Mouse (Mus musculus) small intestine, adult 2 months (tissue): ENCODE measurements around the gene Ugt1a7c. TPM values are rescaled to one million over a fixed set of nuclear protein-coding genes. Genes with fewer than 3 reads are reported as not detected.
"Not testable (repeated sequence)": the region's sequence is repeated elsewhere in the genome, so short reads cannot be mapped to it uniquely, and the experiment has no call there.

Experiments used
- H3K27ac ChIP-seq: fragments of 200-500 bp; 2 replicates; pipeline ENCODE4 v1.5.1; 2012; ENCODE audit warnings: low read depth, low read length, control low read depth, inconsistent platforms; ENCODE audit not compliant: insufficient read depth
- H3K27me3 ChIP-seq: fragments of 200-500 bp; 2 replicates; pipeline ENCODE4 v1.6.1; 2012; ENCODE audit warnings: mild to moderate bottlenecking, moderate library complexity, low read length, inconsistent platforms; ENCODE audit not compliant: control insufficient read depth, insufficient read depth
- H3K36me3 ChIP-seq: fragments of 200-500 bp; 2 replicates; pipeline ENCODE4 v1.6.1; 2012; ENCODE audit warnings: mild to moderate bottlenecking, low read length, control low read depth, inconsistent platforms; ENCODE audit not compliant: control insufficient read depth, insufficient read depth
- H3K4me1 ChIP-seq: fragments of 200-500 bp; 2 replicates; pipeline ENCODE4 v1.6.1; 2012; ENCODE audit warnings: low read length, inconsistent platforms, mixed read lengths; ENCODE audit not compliant: control insufficient read depth, insufficient read depth, insufficient read length
- H3K4me3 ChIP-seq: fragments of 200-500 bp; 2 replicates; pipeline ENCODE4 v1.5.1; 2012; ENCODE audit warnings: low read depth, mild to moderate bottlenecking, control low read depth, inconsistent platforms, low read length, moderate library complexity
- CTCF ChIP-seq: fragments of 200-500 bp; IDR thresholded peaks from 2 replicates; pipeline ENCODE4 v1.5.1; 2012; ENCODE audit warnings: low read depth, mild to moderate bottlenecking, control low read depth, inconsistent platforms, low read length, moderate library complexity, mixed read lengths; ENCODE audit not compliant: insufficient replicate concordance, insufficient read length; ENCODE audit errors: extremely low read depth
- POLR2A ChIP-seq: fragments of 200-500 bp; IDR thresholded peaks from 2 replicates; pipeline ENCODE4 v1.6.1; 2012; ENCODE audit warnings: low read depth, mild to moderate bottlenecking, control low read depth, inconsistent platforms, low read length, moderate library complexity
- WGBS: fragments of 180-500 bp; shearing (Covaris S2); methylation state at CpG from one replicate; pipeline ENCODE4 v1.1.7; 2018; 5-methylcytosine and 5-hydroxymethylcytosine counted together
- polyA plus RNA-seq: library from polyadenylated mRNA; depleted of rRNA; stranded (reverse); fragments of >200 nt; gene quantifications from 2 replicates; pipeline ENCODE4 v1.2.3, GENCODE M21; 2012; rRNA removed

Gene Ugt1a7c
- polyA plus RNA-seq, result 57.1 and 60.9 TPM in 2 replicates

GRCm38 (mm10) chr1:88094941-88095492, at the start of gene Ugt1a7c:
TSS of gene Ugt1a7c (plus strand) at chr1:88095062.
- Histone ChIP-seq H3K27me3 (no peaks in the 10 kb centered on the region), H3K4me1 (no peaks in the 10 kb centered on the region), H3K36me3 (no peaks in the 10 kb centered on the region), H3K27ac (peak within 1 kb of the TSS; percentile 79), H3K4me3 (peak within 1 kb of the TSS; percentile 63)
- TF ChIP-seq CTCF (no peak), POLR2A (peak; percentile 52; the same call in 1 of the 2 replicates)
- WGBS, result 8% methylated on average over 10 of the region's 10 CpGs

DNA sequence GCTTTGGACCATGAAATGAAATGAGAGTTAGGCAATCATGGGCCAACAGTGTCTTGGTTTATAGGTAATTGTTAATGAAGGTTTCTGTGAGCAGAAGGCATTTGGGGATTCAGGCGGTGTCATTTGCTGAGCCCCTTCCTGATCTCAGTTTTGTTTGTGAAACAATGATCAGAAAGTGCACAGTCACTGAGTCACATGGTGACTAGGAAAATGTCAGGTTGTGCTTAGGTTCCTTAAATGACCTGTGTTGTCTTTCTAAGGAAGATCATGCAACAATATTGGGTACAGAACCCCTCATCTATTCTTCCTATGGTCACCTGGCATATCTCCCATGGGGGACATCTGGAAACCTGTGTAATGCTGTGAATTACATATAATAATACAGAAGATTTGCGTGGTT, 47.5 kb upstream of the Ugt1a7c start:
- 84% methylated on average over 2 of the region's 2 CpGs for WGBS
- not testable (repeated sequence) for H3K4me1 ChIP-seq, H3K27me3 ChIP-seq, H3K4me3 ChIP-seq, H3K27ac ChIP-seq, H3K36me3 ChIP-seq

- no peaks in the 10 kb centered on the region for H3K4me1 ChIP-seq
- WGBS, result 82% methylated on average over 1 of the region's 1 CpGs
- no peaks in the 10 kb centered on the region for H3K36me3 ChIP-seq
- H3K27ac ChIP-seq, result no peak within 1 kb of the TSS
- no peak within 1 kb of the TSS for H3K4me3 ChIP-seq
- TF ChIP-seq CTCF (no peak), POLR2A (no peak)
- no peaks in the 10 kb centered on the region for H3K27me3 ChIP-seq
Measured at GRCm38 (mm10) chr1:88055088-88055487, 39.8 kb upstream of the Ugt1a7c start, which contains the start of gene Ugt1a10. TSS of gene Ugt1a10 (plus strand) at chr1:88055388.

DNA sequence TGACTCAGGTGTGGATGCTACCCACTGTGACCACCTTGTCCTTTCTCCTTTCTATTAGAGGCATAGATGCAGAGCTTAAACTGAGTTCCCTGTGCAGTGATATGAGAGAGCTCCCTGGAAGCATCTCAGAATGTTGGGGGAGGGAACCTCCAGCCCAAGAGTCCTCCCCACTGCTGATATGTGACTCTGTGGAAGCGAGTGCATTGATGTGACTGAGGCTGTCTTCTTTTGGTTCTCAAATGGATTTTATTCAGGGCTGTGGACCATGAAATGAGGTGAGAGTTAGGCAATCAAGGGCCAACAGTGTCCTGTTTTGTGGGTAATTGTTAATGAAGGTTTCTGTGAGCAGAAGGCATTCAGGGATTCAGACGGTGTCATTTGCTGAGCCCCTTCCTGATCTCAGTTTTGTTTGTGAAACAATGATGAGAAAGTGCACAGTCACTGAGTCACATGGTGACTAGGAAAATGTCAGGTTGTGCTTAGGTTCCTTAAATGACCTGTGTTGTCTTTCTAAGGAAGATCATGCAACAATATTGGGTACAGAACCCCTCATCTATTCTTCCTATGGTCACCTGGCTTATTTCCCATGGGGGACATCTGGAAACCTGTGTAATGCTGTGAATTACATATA, 28.3 kb upstream of the Ugt1a7c start:
- H3K27ac ChIP-seq, H3K4me3 ChIP-seq, H3K27me3 ChIP-seq, H3K36me3 ChIP-seq, H3K4me1 ChIP-seq: not testable (repeated sequence)
- WGBS, result 86% methylated on average over 1 of the region's 2 CpGs

GRCm38 (mm10) chr1:88070495-88070894, 24.4 kb upstream of the Ugt1a7c start, which contains the start of gene Ugt1a9:
TSS of gene Ugt1a9 (plus strand) at chr1:88070800.
- Histone ChIP-seq H3K36me3 (no peaks in the 10 kb centered on the region), H3K4me1 (peaks cover 3% of the 10 kb centered on the region; the same call in 1 of the 2 replicates), H3K27me3 (no peaks in the 10 kb centered on the region), H3K4me3 (no peak within 1 kb of the TSS), H3K27ac (no peak within 1 kb of the TSS)
- 15% methylated on average over 2 of the region's 2 CpGs for WGBS
- TF ChIP-seq POLR2A (no peak), CTCF (no peak)

DNA sequence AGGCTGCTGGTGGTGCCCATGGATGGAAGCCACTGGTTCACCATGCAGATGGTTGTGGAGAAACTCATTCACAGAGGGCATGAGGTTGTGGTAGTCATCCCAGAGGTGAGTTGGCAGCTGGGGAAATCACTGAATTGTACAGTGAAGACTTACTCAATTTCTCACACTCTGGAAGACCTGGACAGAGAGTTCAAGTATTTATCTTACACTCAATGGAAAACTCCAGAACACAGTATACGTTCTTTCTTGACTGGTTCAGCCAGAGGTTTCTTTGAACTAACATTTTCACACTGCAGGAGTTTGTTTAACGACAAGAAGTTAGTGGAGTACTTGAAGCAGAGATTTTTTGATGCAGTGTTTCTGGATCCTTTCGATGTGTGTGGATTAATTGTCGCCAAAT, 24.0 kb upstream of the Ugt1a7c start:
- TF ChIP-seq CTCF (no peak), POLR2A (no peak)
- WGBS, result 82% methylated on average over 4 of the region's 4 CpGs
- Histone ChIP-seq H3K4me3 (no peak overlapping the region), H3K27ac (no peak overlapping the region), H3K27me3 (no peaks in the 10 kb centered on the region), H3K4me1 (peaks cover 3% of the 10 kb centered on the region; the same call in 1 of the 2 replicates), H3K36me3 (no peaks in the 10 kb centered on the region)

DNA sequence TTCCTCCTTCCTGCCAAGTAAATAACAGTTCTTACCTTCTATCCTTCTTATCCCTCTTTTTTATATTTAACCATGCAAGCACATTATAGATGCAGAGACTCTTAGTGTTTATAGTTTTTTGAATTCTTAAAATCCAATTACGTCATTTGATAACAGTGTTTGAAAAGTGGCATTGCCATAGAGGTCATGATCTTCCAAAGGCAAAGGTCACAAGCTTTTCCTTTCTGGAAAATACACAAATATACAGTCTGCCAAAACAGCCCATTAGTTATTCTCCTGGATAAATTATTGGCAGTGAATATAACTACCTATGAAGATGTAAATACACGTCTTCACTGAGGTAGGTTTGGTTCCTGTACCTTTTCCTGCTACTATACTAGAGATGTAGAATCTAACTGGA, 20.4 kb upstream of the Ugt1a7c start:
- TF ChIP-seq CTCF, result no peak
- Histone ChIP-seq H3K4me3 (no peak overlapping the region), H3K4me1 (peaks cover 3% of the 10 kb centered on the region; the same call in 1 of the 2 replicates), H3K27me3 (no peaks in the 10 kb centered on the region), H3K27ac (no peak overlapping the region), H3K36me3 (no peaks in the 10 kb centered on the region)
- WGBS, result 84% methylated on average over 2 of the region's 2 CpGs
